Mouse (Mus musculus) embryonic facial prominence, embryonic 14.5 days (tissue): ENCODE results near the gene Vmp1. TPM values are rescaled to one million over a fixed set of nuclear protein-coding genes. Genes with fewer than 3 reads are reported as not detected.

Experiments used
- ATAC-seq: fragments of 200-750 bp; cut with Nextera tagmentation; 2 replicates; pipeline ENCODE4 v1.8.0; 2017; ENCODE audit warnings: low read depth, moderate number of reproducible peaks, moderate TSS enrichment
- DNase-seq: peaks from one replicate; pipeline ENCODE4 v3.0.0-alpha.2; 2015; ENCODE audit warnings: low spot score
- H3K27ac ChIP-seq: fragments of 300-500 bp; sonication (generic); replicated peaks from 2 replicates; pipeline ENCODE4 v1.5.1; 2014; ENCODE audit warnings: low read depth, mild to moderate bottlenecking, low read length, moderate library complexity
- H3K27me3 ChIP-seq: fragments of 300-500 bp; sonication (generic); replicated peaks from 2 replicates; pipeline ENCODE4 v1.6.1; 2014; ENCODE audit warnings: low read length; ENCODE audit not compliant: control insufficient read depth, insufficient read depth
- H3K36me3 ChIP-seq: fragments of 300-500 bp; sonication (generic); 2 replicates; pipeline ENCODE4 v1.6.1; 2014; ENCODE audit warnings: low read length, mixed read lengths; ENCODE audit not compliant: control insufficient read depth, insufficient read depth
- H3K4me1 ChIP-seq: fragments of 300-500 bp; sonication (generic); 2 replicates; pipeline ENCODE4 v1.6.1; 2014; ENCODE audit warnings: antibody characterized with exemption, low read length; ENCODE audit not compliant: control insufficient read depth, insufficient read depth
- H3K4me2 ChIP-seq: fragments of 300-500 bp; sonication (generic); 2 replicates; pipeline ENCODE4 v1.6.1; 2014; ENCODE audit warnings: low read depth, mild to moderate bottlenecking, low read length, moderate library complexity, mixed read lengths
- H3K4me3 ChIP-seq: fragments of 300-500 bp; sonication (generic); 2 replicates; pipeline ENCODE4 v1.5.1; 2014; ENCODE audit warnings: low read depth, mild to moderate bottlenecking, low read length
- H3K9ac ChIP-seq: fragments of 300-500 bp; sonication (generic); 2 replicates; pipeline ENCODE4 v1.6.1; 2014; ENCODE audit warnings: low read depth, mild to moderate bottlenecking, low read length, moderate library complexity, mixed read lengths
- H3K9me3 ChIP-seq: fragments of 300-500 bp; sonication (generic); 2 replicates; pipeline ENCODE4 v1.6.1; 2016; ENCODE audit warnings: low read length; ENCODE audit not compliant: control insufficient read depth
- WGBS: fragments of 180-500 bp; shearing (Covaris S2); extraction: QIAGEN DNeasy Blood & Tissue Kit; methylation state at CpG from one replicate; pipeline ENCODE4 v1.1.7; 2014; 5-methylcytosine and 5-hydroxymethylcytosine counted together
- polyA plus RNA-seq: library from polyadenylated mRNA; unstranded; fragments of >200 nt; fragmentation: Nextera tagmentation; extraction: Ambion mirVana; gene quantifications from 2 replicates; pipeline ENCODE4 v1.2.1, GENCODE M21; 2014

Gene Vmp1
- polyA plus RNA-seq, 1 experiment from 2014 or later, result 86.6 TPM

- Histone ChIP-seq H3K27ac (peak overlapping the region; percentile 75), H3K27me3 (no peaks in the 10 kb centered on the region), H3K4me1 (peaks cover 9% of the 10 kb centered on the region), H3K4me3 (peak overlapping the region; percentile 39), H3K36me3 (peaks cover 6% of the 10 kb centered on the region; the same call in 1 of the 2 replicates), H3K9ac (peak overlapping the region; percentile 61), H3K4me2 (peak overlapping the region; percentile 49), H3K9me3 (no peaks in the 10 kb centered on the region)
- DNase-seq (peak; percentile 33), ATAC-seq (no peak)
- 22% methylated on average over 12 of the region's 12 CpGs for WGBS
Observed at GRCm38 (mm10) chr11:86586177-86586867, 97.3 kb downstream of the Vmp1 start.

DNA sequence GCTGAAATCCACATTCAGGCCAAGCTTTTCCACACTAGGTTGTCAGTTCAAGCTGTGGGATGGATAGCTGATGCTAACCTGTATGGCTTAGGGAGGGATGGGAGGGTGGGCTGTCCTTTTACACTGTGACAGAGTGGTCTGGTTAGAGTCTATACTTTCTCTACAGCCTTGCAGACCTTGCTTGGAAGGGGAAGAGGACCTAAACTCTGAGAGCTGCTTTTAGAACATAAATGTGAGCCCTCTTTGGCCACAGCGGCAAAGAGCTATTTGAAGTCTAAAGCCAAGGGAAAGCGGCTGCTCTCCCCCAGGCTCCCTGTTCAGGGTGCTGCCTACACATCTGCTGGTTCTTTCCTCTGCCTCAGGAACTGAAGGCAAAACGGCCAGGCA is 98.0 kb downstream of the Vmp1 start:
- 30% methylated on average over 3 of the region's 3 CpGs for WGBS

DNA sequence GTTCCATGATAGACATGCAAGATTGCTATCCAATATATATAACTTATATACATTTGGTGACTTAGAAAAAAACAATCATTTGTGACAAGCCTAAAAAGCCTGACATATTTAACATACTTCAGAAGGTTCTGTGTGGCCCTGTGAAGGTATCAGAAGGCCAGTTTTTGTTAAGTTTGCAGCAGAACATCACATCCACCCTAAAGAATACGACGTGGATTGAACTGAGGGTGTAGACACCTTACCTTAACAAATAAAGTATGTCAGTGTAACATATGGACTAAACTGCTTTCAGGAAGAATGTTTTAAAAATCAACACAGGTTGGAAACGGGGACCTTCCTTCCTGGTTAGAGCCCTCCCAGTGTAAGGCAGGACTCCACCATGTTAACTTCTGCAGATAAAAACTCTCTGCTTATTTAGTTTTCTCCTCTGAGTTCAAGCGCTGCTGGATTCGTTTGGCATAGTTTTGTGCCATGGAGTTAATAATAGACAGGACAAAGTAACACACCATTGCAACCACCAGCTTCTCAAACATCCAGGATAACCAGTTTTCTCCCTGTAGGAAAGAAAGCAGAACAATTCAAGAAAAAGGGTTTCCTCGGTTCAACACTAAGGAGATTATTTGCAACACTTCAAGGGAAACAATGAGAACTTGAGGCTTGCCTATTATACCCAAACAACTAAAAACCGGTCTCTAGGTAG is 98.6 kb downstream of the Vmp1 start:
- peak overlapping the region; percentile 65; the same call in 1 of the 2 replicates for H3K27ac ChIP-seq
- H3K4me3 ChIP-seq, result peak overlapping the region; percentile 39

More for the DNA sequence above, 98.0 kb downstream of the Vmp1 start:
- H3K36me3 ChIP-seq, result peaks cover 6% of the 10 kb centered on the region; the same call in 1 of the 2 replicates
- H3K4me2 ChIP-seq, result peak overlapping the region; percentile 49
- ATAC-seq (no peak), DNase-seq (no peak)
- peak overlapping the region; percentile 65; the same call in 1 of the 2 replicates for H3K27ac ChIP-seq
- no peaks in the 10 kb centered on the region for H3K9me3 ChIP-seq
- peak overlapping the region; percentile 39 for H3K4me3 ChIP-seq
- H3K9ac ChIP-seq, result peak overlapping the region; percentile 52
- peaks cover 12% of the 10 kb centered on the region for H3K4me1 ChIP-seq
- H3K27me3 ChIP-seq, result no peaks in the 10 kb centered on the region

DNA sequence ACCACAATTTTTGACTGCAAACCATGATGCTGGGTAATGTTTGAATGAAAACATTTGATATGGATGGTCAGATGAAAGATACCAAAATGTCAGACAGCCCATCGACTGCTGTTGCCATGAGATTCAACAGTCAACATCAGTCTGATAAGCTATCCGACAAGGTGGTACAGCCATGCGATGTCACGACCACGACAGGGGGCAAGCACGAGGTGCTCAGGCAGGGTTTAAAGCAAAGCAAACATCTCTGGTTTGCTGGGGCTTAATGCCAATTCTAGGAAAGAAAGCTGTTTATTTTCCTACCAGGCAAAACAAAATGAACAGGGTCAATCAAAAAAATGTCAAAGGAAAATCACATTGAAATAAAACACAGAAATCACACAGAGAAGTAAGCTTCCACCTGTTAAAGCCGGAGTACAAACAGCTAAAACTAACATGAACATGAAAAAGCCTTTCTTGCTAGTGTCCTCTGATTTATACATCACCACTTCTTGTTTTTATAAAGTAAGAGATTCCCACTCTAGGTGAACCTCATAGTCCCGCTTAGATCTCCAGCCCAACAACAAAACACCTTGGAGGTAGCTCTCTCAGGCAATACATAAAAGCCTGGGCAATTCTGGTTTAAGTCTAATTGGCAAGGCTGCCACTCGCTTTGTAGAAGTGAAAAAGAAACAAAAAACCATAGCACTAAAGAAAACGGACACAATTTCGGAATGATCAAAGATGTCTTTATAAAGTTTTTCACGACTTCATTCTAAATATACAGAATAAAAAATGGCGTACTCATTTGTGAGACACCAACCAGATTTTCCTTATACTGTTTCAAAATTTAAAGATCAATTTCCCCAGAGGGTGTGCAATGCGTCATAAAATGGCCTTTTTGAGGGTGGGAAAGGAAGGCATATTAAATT is 99.4 kb downstream of the Vmp1 start:
- 84% methylated on average over 14 of the region's 14 CpGs for WGBS
- H3K4me1 ChIP-seq, result peaks cover 19% of the 10 kb centered on the region

More for the DNA sequence above, 98.6 kb downstream of the Vmp1 start:
- H3K4me2 ChIP-seq, result peak overlapping the region; percentile 49
- peaks cover 12% of the 10 kb centered on the region for H3K4me1 ChIP-seq
- peaks cover 6% of the 10 kb centered on the region; the same call in 1 of the 2 replicates for H3K36me3 ChIP-seq
- H3K9me3 ChIP-seq, result no peaks in the 10 kb centered on the region
- no peaks in the 10 kb centered on the region for H3K27me3 ChIP-seq
- no peak for ATAC-seq
- peak overlapping the region; percentile 52 for H3K9ac ChIP-seq
- 69% methylated on average over 7 of the region's 7 CpGs for WGBS
- DNase-seq, result no peak

GRCm38 (mm10) chr11:86583313-86583825 is 100.3 kb downstream of the Vmp1 start:
- Histone ChIP-seq H3K27me3 (no peaks in the 10 kb centered on the region), H3K9me3 (no peaks in the 10 kb centered on the region), H3K9ac (no peak overlapping the region), H3K4me3 (no peak overlapping the region), H3K4me2 (no peak overlapping the region), H3K4me1 (peaks cover 20% of the 10 kb centered on the region), H3K27ac (no peak overlapping the region), H3K36me3 (peaks cover 6% of the 10 kb centered on the region; the same call in 1 of the 2 replicates)
- ATAC-seq, result no peak
- WGBS, result 90% methylated on average over 3 of the region's 3 CpGs
- DNase-seq, result no peak

More for the DNA sequence above, 99.4 kb downstream of the Vmp1 start:
- Histone ChIP-seq H3K4me2 (peak overlapping the region; percentile 49; the same call in 1 of the 2 replicates), H3K27ac (no peak overlapping the region), H3K27me3 (no peaks in the 10 kb centered on the region), H3K4me3 (0 out of 2 replicates have a peak overlapping the region, but pooled peaks have one; percentile 39), H3K36me3 (peaks cover 6% of the 10 kb centered on the region; the same call in 1 of the 2 replicates), H3K9ac (no peak overlapping the region), H3K9me3 (no peaks in the 10 kb centered on the region)
- DNase-seq, result no peak
- ATAC-seq, result no peak

DNA sequence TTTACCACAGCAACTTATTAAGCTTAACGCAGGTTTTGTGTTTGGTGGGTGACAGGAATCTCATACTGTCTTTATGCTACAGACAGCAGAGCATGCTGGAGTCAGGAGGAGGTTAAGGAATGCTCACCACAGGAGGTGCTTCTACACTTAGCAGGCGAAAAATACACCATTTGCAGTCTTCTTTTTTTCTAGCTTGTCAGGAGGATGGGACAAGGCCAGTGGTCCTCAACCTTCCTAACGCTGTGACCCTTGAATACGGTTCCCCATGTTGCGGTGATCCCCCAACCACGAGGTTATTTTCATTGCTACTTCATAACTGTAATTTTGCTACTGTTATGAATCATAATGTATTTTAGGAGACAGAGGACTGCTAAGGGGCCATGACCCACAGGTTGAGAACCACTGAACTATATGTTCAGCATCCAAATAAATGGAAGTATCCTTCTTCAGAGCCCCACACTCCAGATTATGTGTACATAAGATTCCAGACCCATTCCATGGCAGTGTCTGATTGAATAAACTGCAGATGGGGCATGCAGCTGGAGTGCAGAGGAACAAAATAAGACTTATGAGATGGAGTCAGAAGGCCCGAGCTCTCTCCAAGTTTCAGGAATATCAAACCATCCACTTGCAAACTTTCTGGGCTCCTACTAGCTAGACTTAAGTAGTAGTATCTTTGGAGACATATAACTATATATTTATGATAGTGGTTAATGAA is 100.9 kb downstream of the Vmp1 start:
- no peak overlapping the region for H3K27ac ChIP-seq
- H3K9me3 ChIP-seq, result no peaks in the 10 kb centered on the region
- peaks cover 15% of the 10 kb centered on the region for H3K4me1 ChIP-seq
- ATAC-seq (no peak), DNase-seq (no peak)
- H3K4me2 ChIP-seq, result no peak overlapping the region
- H3K9ac ChIP-seq, result no peak overlapping the region
- no peaks in the 10 kb centered on the region for H3K27me3 ChIP-seq
- WGBS, result 88% methylated on average over 7 of the region's 7 CpGs
- H3K4me3 ChIP-seq, result no peak overlapping the region
- H3K36me3 ChIP-seq, result peaks cover 6% of the 10 kb centered on the region; the same call in 1 of the 2 replicates

GRCm38 (mm10) chr11:86581943-86582542 is 101.6 kb downstream of the Vmp1 start:
- H3K36me3 ChIP-seq, result peaks cover 6% of the 10 kb centered on the region; the same call in 1 of the 2 replicates
- H3K27me3 ChIP-seq, result no peaks in the 10 kb centered on the region
- no peak overlapping the region for H3K4me2 ChIP-seq
- ATAC-seq, result no peak
- H3K9ac ChIP-seq, result no peak overlapping the region
- no peak for DNase-seq
- no peak overlapping the region for H3K27ac ChIP-seq
- no peak overlapping the region for H3K4me3 ChIP-seq
- peaks cover 12% of the 10 kb centered on the region; the same call in 1 of the 2 replicates for H3K4me1 ChIP-seq
- H3K9me3 ChIP-seq, result no peaks in the 10 kb centered on the region
- 90% methylated on average over 12 of the region's 12 CpGs for WGBS
